Mouse (Mus musculus): Measurements from ENCODE around the gene Axl. TPM values are rescaled to one million over a fixed set of nuclear protein-coding genes. Genes with fewer than 3 reads are reported as not detected.

Gene Axl
- total RNA-seq, 1 experiment, result 56.5 TPM

- in situ Hi-C loops (cut with MboI; ENCODE audit: low sequenced_read_pairs in 2 of 2, unreplicated experiment in 2 of 2), result no loop called here
- TF ChIP-seq ZC3H11A (IDR thresholded peaks at IDR 0.05; ENCODE audit: borderline replicate concordance, low read depth, low read length) (no peak), ZNF384 (IDR thresholded peaks at IDR 0.05; ENCODE audit: low read depth, low read length) (no peak), HCFC1 (IDR thresholded peaks at IDR 0.05; ENCODE audit: borderline replicate concordance, insufficient read depth, low read length) (no peak), CHD2 (IDR thresholded peaks at IDR 0.05; ENCODE audit: low read depth, low read length) (no peak), MAFK (IDR thresholded peaks at IDR 0.05; ENCODE audit: insufficient read depth, low read depth, low read length) (no peak)
- H3K36me3 ChIP-seq (ENCODE audit: control insufficient read depth, insufficient read depth, low read length, poor library complexity, severe bottlenecking), result peaks cover 32% of the 10 kb centered on the region; the same call in 1 of the 2 replicates
- no peak overlapping the region for H3K9ac ChIP-seq (ENCODE audit: insufficient read depth, low read depth, low read length, poor library complexity, severe bottlenecking)
- H3K27ac ChIP-seq (ENCODE audit: insufficient read depth, low read depth, low read length, poor library complexity, severe bottlenecking), result no peak overlapping the region
- peaks cover 3 to 20% of the 10 kb centered on the region in 2 experiments; a peak in 1 of 4 replicates for H3K4me1 ChIP-seq (ENCODE audit: control insufficient read depth in 2 of 2, insufficient read depth in 2 of 2, low read length in 2 of 2, poor library complexity in 1 of 2)
- H3K9me3 ChIP-seq (ENCODE audit: control insufficient read depth, insufficient read depth, low read depth, low read length), result no peaks in the 10 kb centered on the region
- no peak for DNase-seq (ENCODE audit: low read depth, low spot score)
- no peak overlapping the region for H3K4me3 ChIP-seq (ENCODE audit: insufficient read depth in 1 of 2, low read depth in 1 of 2, low read length in 2 of 2, poor library complexity in 1 of 2, severe bottlenecking in 1 of 2)
Observed at GRCm38 (mm10) chr7:25711165-25711564, 77.3 kb downstream of the Axl start.

GRCm38 (mm10) chr7:25710519-25711130, 77.9 kb downstream of the Axl start:
- in situ Hi-C loops (cut with MboI; ENCODE audit: low sequenced_read_pairs in 2 of 2, unreplicated experiment in 2 of 2), result no loop called here
- H3K27ac ChIP-seq (ENCODE audit: insufficient read depth, low read depth, low read length, poor library complexity, severe bottlenecking), result no peak overlapping the region
- no peak overlapping the region; the same call in 1 of the 2 replicates for H3K9ac ChIP-seq (ENCODE audit: insufficient read depth, low read depth, low read length, poor library complexity, severe bottlenecking)
- H3K36me3 ChIP-seq (ENCODE audit: control insufficient read depth, insufficient read depth, low read length, poor library complexity, severe bottlenecking), result peaks cover 28% of the 10 kb centered on the region; the same call in 1 of the 2 replicates
- no peak overlapping the region; a peak in 2 of 4 replicates for H3K4me3 ChIP-seq (ENCODE audit: insufficient read depth in 1 of 2, low read depth in 1 of 2, low read length in 2 of 2, poor library complexity in 1 of 2, severe bottlenecking in 1 of 2)
- TF ChIP-seq HCFC1 (IDR thresholded peaks at IDR 0.05; ENCODE audit: borderline replicate concordance, insufficient read depth, low read length) (no peak), ZC3H11A (IDR thresholded peaks at IDR 0.05; ENCODE audit: borderline replicate concordance, low read depth, low read length) (no peak), MAFK (IDR thresholded peaks at IDR 0.05; ENCODE audit: insufficient read depth, low read depth, low read length) (no peak), ZNF384 (IDR thresholded peaks at IDR 0.05; ENCODE audit: low read depth, low read length) (no peak), CHD2 (IDR thresholded peaks at IDR 0.05; ENCODE audit: low read depth, low read length) (no peak)
- H3K9me3 ChIP-seq (ENCODE audit: control insufficient read depth, insufficient read depth, low read depth, low read length), result no peaks in the 10 kb centered on the region
- no peak for DNase-seq (ENCODE audit: low read depth, low spot score)
- H3K4me1 ChIP-seq (ENCODE audit: control insufficient read depth in 2 of 2, insufficient read depth in 2 of 2, low read length in 2 of 2, poor library complexity in 1 of 2), result peaks cover 3 to 20% of the 10 kb centered on the region in 2 experiments; a peak in 1 of 4 replicates

- in situ Hi-C loops (cut with MboI; ENCODE audit: low sequenced_read_pairs in 2 of 2, unreplicated experiment in 2 of 2), result no loop called here
- Histone ChIP-seq H3K4me3 (ENCODE audit: insufficient read depth in 1 of 2, low read depth in 1 of 2, low read length in 2 of 2, poor library complexity in 1 of 2, severe bottlenecking in 1 of 2) (peak overlapping the region; percentile 27 to 29; a peak in 2 of 4 replicates), H3K27ac (ENCODE audit: insufficient read depth, low read depth, low read length, poor library complexity, severe bottlenecking) (no peak overlapping the region), H3K9me3 (ENCODE audit: control insufficient read depth, insufficient read depth, low read depth, low read length) (no peaks in the 10 kb centered on the region), H3K4me1 (ENCODE audit: control insufficient read depth in 2 of 2, insufficient read depth in 2 of 2, low read length in 2 of 2, poor library complexity in 1 of 2) (peaks cover 3 to 23% of the 10 kb centered on the region in 2 experiments; a peak in 1 of 4 replicates), H3K36me3 (ENCODE audit: control insufficient read depth, insufficient read depth, low read length, poor library complexity, severe bottlenecking) (peaks cover 21% of the 10 kb centered on the region; the same call in 1 of the 2 replicates), H3K9ac (ENCODE audit: insufficient read depth, low read depth, low read length, poor library complexity, severe bottlenecking) (no peak overlapping the region)
- DNase-seq (ENCODE audit: low read depth, low spot score), result no peak
- TF ChIP-seq ZC3H11A (IDR thresholded peaks at IDR 0.05; ENCODE audit: borderline replicate concordance, low read depth, low read length) (no peak), ZNF384 (IDR thresholded peaks at IDR 0.05; ENCODE audit: low read depth, low read length) (no peak), MAFK (IDR thresholded peaks at IDR 0.05; ENCODE audit: insufficient read depth, low read depth, low read length) (no peak), CHD2 (IDR thresholded peaks at IDR 0.05; ENCODE audit: low read depth, low read length) (no peak), HCFC1 (IDR thresholded peaks at IDR 0.05; ENCODE audit: borderline replicate concordance, insufficient read depth, low read length) (no peak)
Observed at GRCm38 (mm10) chr7:25709961-25710360, 78.5 kb downstream of the Axl start.

GRCm38 (mm10) chr7:25707581-25708292, 80.8 kb downstream of the Axl start:
- Histone ChIP-seq H3K4me1 (ENCODE audit: control insufficient read depth in 2 of 2, insufficient read depth in 2 of 2, low read length in 2 of 2, poor library complexity in 1 of 2) (peaks cover 3 to 26% of the 10 kb centered on the region in 2 experiments; a peak in 1 of 4 replicates), H3K36me3 (ENCODE audit: control insufficient read depth, insufficient read depth, low read length, poor library complexity, severe bottlenecking) (0 out of 2 replicates have a peak, but pooled peaks cover 2% of the 10 kb centered on the region), H3K9me3 (ENCODE audit: control insufficient read depth, insufficient read depth, low read depth, low read length) (no peaks in the 10 kb centered on the region), H3K9ac (ENCODE audit: insufficient read depth, low read depth, low read length, poor library complexity, severe bottlenecking) (peak overlapping the region; percentile 27), H3K4me3 (ENCODE audit: insufficient read depth in 1 of 2, low read depth in 1 of 2, low read length in 2 of 2, poor library complexity in 1 of 2, severe bottlenecking in 1 of 2) (peak overlapping the region in 1 of 2 experiments; percentile 24; a peak in 1 of 4 replicates), H3K27ac (ENCODE audit: insufficient read depth, low read depth, low read length, poor library complexity, severe bottlenecking) (no peak overlapping the region)
- TF ChIP-seq MAFK (IDR thresholded peaks at IDR 0.05; ENCODE audit: insufficient read depth, low read depth, low read length), result peak; percentile 61; the same call in 1 of the 2 replicates
- TF ChIP-seq ZNF384 (IDR thresholded peaks at IDR 0.05; ENCODE audit: low read depth, low read length), result no peak
- no peak for DNase-seq (ENCODE audit: low read depth, low spot score)
- in situ Hi-C loops (cut with MboI; ENCODE audit: low sequenced_read_pairs in 2 of 2, unreplicated experiment in 2 of 2), result no loop called here

Other genes starting within 250 kb of the Axl start
- gene Ceacam2, start 248.8 kb downstream of the Axl start, total RNA-seq (2012; rRNA removed), result 0.31 and 0.53 TPM in 2 replicates
- not detected in 2 replicates for gene Erich4, start 172.8 kb downstream of the Axl start, total RNA-seq (2012; rRNA removed)
- gene Dmac2, start 169.3 kb downstream of the Axl start, total RNA-seq (2012; rRNA removed), result 30.0 and 39.3 TPM in 2 replicates
- gene B3gnt8, start 162.1 kb downstream of the Axl start, total RNA-seq (2012; rRNA removed), result 1.7 and 2.3 TPM in 2 replicates
- 96.0 and 116 TPM in 2 replicates for gene Bckdha, start 129.7 kb downstream of the Axl start, total RNA-seq (2012; rRNA removed)
- 170 and 182 TPM in 2 replicates for gene Exosc5, start 129.5 kb downstream of the Axl start, total RNA-seq (2012; rRNA removed)
- 0.94 and 2.6 TPM in 2 replicates for gene Tmem91, start 113.5 kb downstream of the Axl start, total RNA-seq (2012; rRNA removed)
- gene B9d2, start 107.9 kb downstream of the Axl start, total RNA-seq (2012; rRNA removed), result 4.1 and 5.5 TPM in 2 replicates
- 6.3 and 7.1 TPM in 2 replicates for gene Tgfb1, start 101.7 kb downstream of the Axl start, total RNA-seq (2012; rRNA removed)
- gene Ccdc97, start 69.6 kb downstream of the Axl start, total RNA-seq (2012; rRNA removed), result 20.3 and 21.7 TPM in 2 replicates
- 67.1 and 69.0 TPM in 2 replicates for gene Hnrnpul1, start 33.9 kb downstream of the Axl start, total RNA-seq (2012; rRNA removed)
- gene Cyp2s1, start 28.2 kb upstream of the Axl start, total RNA-seq (2012; rRNA removed), result 11.2 and 12.9 TPM in 2 replicates
- gene Cyp2b10, start 108.9 kb upstream of the Axl start, total RNA-seq (2012; rRNA removed), result not detected in 2 replicates